Mouse (Mus musculus) kidney, embryonic 14.5 days (tissue): Measurements from ENCODE around the gene Pnmal1. TPM values are rescaled to one million over a fixed set of nuclear protein-coding genes. Genes with fewer than 3 reads are reported as not detected.

Experiments
- ATAC-seq: fragments of 200-750 bp; cut with Nextera tagmentation; 2 replicates; pipeline ENCODE4 v1.8.0; 2017; ENCODE audit warnings: moderate number of reproducible peaks, mild to moderate bottlenecking, moderate TSS enrichment, moderate library complexity; ENCODE audit not compliant: low FRiP score, low TSS enrichment
- H3K27ac ChIP-seq: fragments of 300-500 bp; sonication (generic); 2 replicates; pipeline ENCODE4 v1.5.1; 2014; ENCODE audit warnings: low read depth, mild to moderate bottlenecking, low read length, moderate library complexity, mixed read lengths
- H3K27me3 ChIP-seq: fragments of 300-500 bp; sonication (generic); 2 replicates; pipeline ENCODE4 v1.6.1; 2014; ENCODE audit warnings: mild to moderate bottlenecking, low read length; ENCODE audit not compliant: control insufficient read depth, insufficient read depth
- H3K36me3 ChIP-seq: fragments of 300-500 bp; sonication (generic); 2 replicates; pipeline ENCODE4 v1.6.1; 2014; ENCODE audit warnings: low read length, mixed read lengths; ENCODE audit not compliant: control insufficient read depth, insufficient read depth
- H3K4me1 ChIP-seq: fragments of 300-500 bp; sonication (generic); 2 replicates; pipeline ENCODE4 v1.6.1; 2014; ENCODE audit warnings: low read length, mixed read lengths; ENCODE audit not compliant: control insufficient read depth, insufficient read depth
- H3K4me2 ChIP-seq: fragments of 300-500 bp; sonication (generic); replicated peaks from 2 replicates; pipeline ENCODE4 v1.6.1; 2014; ENCODE audit warnings: low read depth, mild to moderate bottlenecking, low read length
- H3K4me3 ChIP-seq: fragments of 300-500 bp; sonication (generic); 2 replicates; pipeline ENCODE4 v1.5.1; 2014; ENCODE audit warnings: mild to moderate bottlenecking, low read length
- H3K9ac ChIP-seq: fragments of 300-500 bp; sonication (generic); 2 replicates; pipeline ENCODE4 v1.6.1; 2014; ENCODE audit warnings: low read depth, mild to moderate bottlenecking, low read length, moderate library complexity
- H3K9me3 ChIP-seq: fragments of 300-500 bp; sonication (generic); 2 replicates; pipeline ENCODE4 v1.6.1; 2016; ENCODE audit warnings: low read length; ENCODE audit not compliant: control insufficient read depth
- WGBS: fragments of 180-500 bp; shearing (Covaris S2); extraction: QIAGEN DNeasy Blood & Tissue Kit; methylation state at CpG from one replicate; pipeline ENCODE4 v1.1.7; 2014; 5-methylcytosine and 5-hydroxymethylcytosine counted together
- polyA plus RNA-seq: library from polyadenylated mRNA; unstranded; fragments of >200 nt; fragmentation: Nextera tagmentation; extraction: Ambion mirVana; gene quantifications from 2 replicates; pipeline ENCODE4 v1.2.1, GENCODE M21; 2014

The Pnmal1 gene
- polyA plus RNA-seq, 1 experiment from 2014 or later = 0.74 TPM

DNA sequence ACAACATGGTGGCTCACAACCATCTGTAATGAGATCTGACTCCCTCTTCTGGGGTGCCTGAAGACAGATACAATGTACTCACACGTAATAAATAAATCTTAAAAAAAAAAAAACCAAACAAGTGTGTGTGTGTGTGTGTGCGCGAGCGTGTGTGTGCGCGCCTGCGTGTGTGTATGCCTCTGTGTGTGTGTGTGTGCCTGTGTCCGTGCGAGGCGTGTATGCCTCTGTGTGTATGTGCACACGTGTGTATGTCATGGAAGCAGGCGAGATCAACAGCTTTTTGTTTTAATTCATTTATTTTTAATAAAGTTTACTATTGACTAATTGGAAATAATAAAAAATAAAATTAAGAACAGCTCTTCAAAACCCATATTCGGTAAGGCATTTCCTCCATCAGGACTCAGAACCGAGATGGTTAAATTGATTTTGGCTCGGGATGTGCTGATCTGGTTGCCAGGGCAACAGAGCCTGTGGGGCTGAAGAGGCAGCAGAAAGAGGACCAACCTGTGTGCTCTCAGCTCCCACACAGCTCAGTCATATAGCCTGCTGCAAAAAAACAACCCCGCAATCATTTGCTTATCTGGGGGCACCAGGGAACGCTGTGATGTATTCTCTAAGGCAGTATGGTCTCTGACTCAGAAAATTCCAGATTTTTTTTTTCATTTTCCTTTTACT, 21.2 kb upstream of the Pnmal1 start:
- H3K27ac ChIP-seq = no peak overlapping the region
- H3K9ac ChIP-seq = no peak overlapping the region
- H3K9me3 ChIP-seq = no peaks in the 10 kb centered on the region
- no peaks in the 10 kb centered on the region for H3K27me3 ChIP-seq
- H3K4me3 ChIP-seq = no peak overlapping the region
- no peaks in the 10 kb centered on the region for H3K36me3 ChIP-seq
- no peak overlapping the region for H3K4me2 ChIP-seq
- H3K4me1 ChIP-seq = no peaks in the 10 kb centered on the region
- ATAC-seq = no peak
- WGBS = 72% methylated on average over 17 of the region's 17 CpGs

DNA sequence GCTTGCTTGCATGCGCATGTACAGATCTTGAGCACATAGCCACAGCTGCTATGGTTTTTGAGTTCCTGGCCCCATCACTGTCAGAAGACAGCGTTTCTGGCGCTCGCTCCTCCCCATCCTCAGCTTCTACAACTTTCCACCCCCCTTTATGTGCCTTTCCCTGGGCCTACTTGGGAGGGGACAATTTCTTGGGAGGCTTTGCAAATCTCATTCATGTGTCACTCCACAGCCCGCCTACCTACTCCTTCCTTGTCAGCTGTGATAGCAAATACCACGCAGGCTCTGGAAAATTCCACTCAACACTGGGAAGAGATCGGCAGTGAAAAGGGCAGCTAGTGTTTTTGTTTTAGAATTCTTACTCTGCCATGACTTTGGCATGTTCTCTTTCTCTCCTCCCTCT, 19.2 kb upstream of the Pnmal1 start:
- Histone ChIP-seq H3K4me1 (peaks cover 8% of the 10 kb centered on the region; the same call in 1 of the 2 replicates), H3K4me3 (no peak overlapping the region), H3K9me3 (no peaks in the 10 kb centered on the region), H3K36me3 (no peaks in the 10 kb centered on the region), H3K9ac (no peak overlapping the region), H3K4me2 (no peak overlapping the region), H3K27me3 (peaks cover 6% of the 10 kb centered on the region; the same call in 1 of the 2 replicates), H3K27ac (peak overlapping the region; percentile 56; the same call in 1 of the 2 replicates)
- no peak for ATAC-seq
- 50% methylated on average over 7 of the region's 7 CpGs for WGBS

DNA sequence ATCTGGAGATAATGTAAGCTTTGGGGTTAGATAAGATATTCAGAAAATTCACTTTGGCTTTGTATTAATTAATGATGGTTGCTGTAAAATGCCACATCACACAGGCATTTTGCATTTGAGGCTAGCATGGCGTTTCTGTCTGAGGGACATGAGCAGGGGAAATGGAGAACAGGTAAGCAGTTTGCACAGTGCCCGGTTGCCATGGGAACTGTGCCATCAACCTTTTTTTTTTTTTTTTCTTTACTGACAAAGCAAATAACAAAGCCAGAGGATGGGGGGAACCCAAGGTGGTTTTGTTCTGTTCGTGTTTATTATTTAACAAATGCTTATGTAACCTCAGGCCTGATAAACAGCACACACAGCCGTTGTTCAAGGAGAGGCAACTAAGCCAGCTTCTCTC, 16.6 kb upstream of the Pnmal1 start:
- H3K4me3 ChIP-seq = no peak overlapping the region
- H3K27ac ChIP-seq = no peak overlapping the region
- no peak overlapping the region for H3K9ac ChIP-seq
- H3K36me3 ChIP-seq = no peaks in the 10 kb centered on the region
- no peak overlapping the region for H3K4me2 ChIP-seq
- H3K9me3 ChIP-seq = no peaks in the 10 kb centered on the region
- no peak for ATAC-seq
- 67% methylated on average over 4 of the region's 4 CpGs for WGBS
- peaks cover 29% of the 10 kb centered on the region for H3K27me3 ChIP-seq
- peaks cover 28% of the 10 kb centered on the region for H3K4me1 ChIP-seq

DNA sequence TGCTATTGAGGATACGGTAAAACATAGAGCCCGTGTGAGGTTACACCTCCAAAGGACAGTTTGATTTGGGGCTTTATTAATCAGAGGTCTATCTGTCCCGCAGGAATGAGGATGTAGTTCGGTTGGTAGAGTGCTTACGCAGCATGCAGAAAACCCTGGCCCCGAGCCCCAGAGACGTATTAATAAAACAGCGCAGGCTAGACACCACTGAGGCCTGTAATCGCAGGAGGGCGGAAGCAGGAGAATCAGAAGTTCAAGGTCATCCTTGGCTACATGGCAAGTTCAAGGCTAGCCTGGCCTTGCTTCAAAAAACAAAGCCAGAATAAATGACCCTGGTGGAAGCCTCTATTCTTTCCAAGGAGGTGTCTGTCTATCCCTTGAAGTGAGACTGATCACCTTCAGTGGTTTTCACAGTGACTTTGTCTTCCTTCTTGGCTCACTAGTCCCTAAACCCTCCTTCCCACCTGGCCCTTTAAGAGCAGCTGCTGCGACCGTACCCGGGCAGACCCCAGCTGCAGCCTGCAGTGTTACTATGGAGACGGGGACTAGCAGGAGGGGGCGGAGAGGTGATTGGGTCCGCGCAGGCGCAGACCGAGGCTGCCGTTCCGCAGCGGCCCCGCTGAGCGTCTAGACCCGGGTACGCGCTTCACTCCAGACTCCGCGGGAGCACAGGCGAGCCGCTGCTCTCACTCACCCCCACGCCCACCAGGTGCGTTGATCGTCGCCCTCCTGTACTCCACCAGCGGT, 15.2 kb upstream of the Pnmal1 start, which contains the start of gene Pnmal2:
Pnmal2 (plus strand) TSS at position 622 of the 747 bp plus-strand sequence.
- WGBS = 14% methylated on average over 36 of the region's 36 CpGs
- H3K9me3 ChIP-seq = no peaks in the 10 kb centered on the region
- peak; percentile 91 for ATAC-seq
- H3K9ac ChIP-seq = peak within 1 kb of the TSS; percentile 35
- no peak within 1 kb of the TSS for H3K27ac ChIP-seq
- H3K4me1 ChIP-seq = peaks cover 31% of the 10 kb centered on the region
- H3K4me3 ChIP-seq = peak within 1 kb of the TSS; percentile 45
- H3K36me3 ChIP-seq = no peaks in the 10 kb centered on the region
- H3K4me2 ChIP-seq = peak within 1 kb of the TSS; percentile 51
- peaks cover 43% of the 10 kb centered on the region for H3K27me3 ChIP-seq

DNA sequence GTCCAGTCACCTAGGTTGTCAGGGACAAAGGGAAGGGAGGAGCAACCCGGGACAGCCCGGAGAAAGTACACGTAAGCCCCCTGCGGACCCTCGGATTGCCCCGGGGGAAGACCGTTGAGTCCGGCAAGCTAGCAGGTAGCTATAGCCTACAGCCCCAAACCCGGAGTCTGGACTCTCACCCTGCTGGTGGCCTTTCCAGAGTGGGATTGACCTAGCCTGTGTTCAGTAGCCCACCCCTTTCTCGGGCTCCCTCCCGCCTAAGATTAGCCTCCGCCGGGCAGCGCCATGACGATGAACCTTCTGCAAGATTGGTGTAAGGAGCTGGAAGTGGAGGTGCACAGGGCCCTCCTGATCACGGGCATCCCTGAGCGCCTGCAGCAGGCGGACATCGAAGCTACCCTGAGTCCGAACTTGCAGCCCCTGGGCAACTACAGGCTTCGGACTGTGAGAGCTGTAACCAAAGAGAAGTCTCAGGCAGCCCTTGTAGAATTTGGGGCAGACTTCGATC, 14.6 kb upstream of the Pnmal1 start:
- H3K36me3 ChIP-seq = no peaks in the 10 kb centered on the region
- H3K27ac ChIP-seq = no peak overlapping the region
- H3K4me2 ChIP-seq = peak overlapping the region; percentile 51
- no peak for ATAC-seq
- peak overlapping the region; percentile 35 for H3K9ac ChIP-seq
- WGBS = under 1% methylated on average over 22 of the region's 22 CpGs
- H3K4me3 ChIP-seq = peak overlapping the region; percentile 45
- H3K27me3 ChIP-seq = peaks cover 49% of the 10 kb centered on the region
- no peaks in the 10 kb centered on the region for H3K9me3 ChIP-seq
- peaks cover 35% of the 10 kb centered on the region for H3K4me1 ChIP-seq

DNA sequence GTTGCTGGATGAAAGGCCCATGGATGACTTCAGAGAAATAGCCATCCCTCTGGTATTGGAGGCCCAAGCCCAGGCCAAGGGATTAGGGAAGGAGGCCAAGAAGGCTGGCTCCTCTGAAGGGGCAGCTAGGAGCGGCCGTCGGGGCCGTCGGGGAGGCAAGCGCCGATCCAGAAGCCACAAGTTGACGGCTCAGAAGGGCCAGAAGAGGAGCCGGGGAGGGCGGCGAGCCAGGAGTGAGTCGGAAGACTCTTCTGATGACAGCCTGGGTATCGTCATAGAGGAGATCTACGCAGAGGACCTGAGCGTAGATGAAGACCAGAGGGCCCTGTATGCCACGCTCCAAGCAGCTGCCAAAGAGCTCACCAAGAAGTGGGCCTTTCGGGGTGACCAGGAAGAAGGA, 14.1 kb upstream of the Pnmal1 start:
- 11% methylated on average over 17 of the region's 17 CpGs for WGBS
- no peak overlapping the region for H3K27ac ChIP-seq
- H3K9ac ChIP-seq = peak overlapping the region; percentile 35; the same call in 1 of the 2 replicates
- no peaks in the 10 kb centered on the region for H3K36me3 ChIP-seq
- peaks cover 50% of the 10 kb centered on the region for H3K27me3 ChIP-seq
- H3K4me3 ChIP-seq = peak overlapping the region; percentile 45
- peak overlapping the region; percentile 51 for H3K4me2 ChIP-seq
- ATAC-seq = no peak
- peaks cover 36% of the 10 kb centered on the region for H3K4me1 ChIP-seq
- no peaks in the 10 kb centered on the region for H3K9me3 ChIP-seq

DNA sequence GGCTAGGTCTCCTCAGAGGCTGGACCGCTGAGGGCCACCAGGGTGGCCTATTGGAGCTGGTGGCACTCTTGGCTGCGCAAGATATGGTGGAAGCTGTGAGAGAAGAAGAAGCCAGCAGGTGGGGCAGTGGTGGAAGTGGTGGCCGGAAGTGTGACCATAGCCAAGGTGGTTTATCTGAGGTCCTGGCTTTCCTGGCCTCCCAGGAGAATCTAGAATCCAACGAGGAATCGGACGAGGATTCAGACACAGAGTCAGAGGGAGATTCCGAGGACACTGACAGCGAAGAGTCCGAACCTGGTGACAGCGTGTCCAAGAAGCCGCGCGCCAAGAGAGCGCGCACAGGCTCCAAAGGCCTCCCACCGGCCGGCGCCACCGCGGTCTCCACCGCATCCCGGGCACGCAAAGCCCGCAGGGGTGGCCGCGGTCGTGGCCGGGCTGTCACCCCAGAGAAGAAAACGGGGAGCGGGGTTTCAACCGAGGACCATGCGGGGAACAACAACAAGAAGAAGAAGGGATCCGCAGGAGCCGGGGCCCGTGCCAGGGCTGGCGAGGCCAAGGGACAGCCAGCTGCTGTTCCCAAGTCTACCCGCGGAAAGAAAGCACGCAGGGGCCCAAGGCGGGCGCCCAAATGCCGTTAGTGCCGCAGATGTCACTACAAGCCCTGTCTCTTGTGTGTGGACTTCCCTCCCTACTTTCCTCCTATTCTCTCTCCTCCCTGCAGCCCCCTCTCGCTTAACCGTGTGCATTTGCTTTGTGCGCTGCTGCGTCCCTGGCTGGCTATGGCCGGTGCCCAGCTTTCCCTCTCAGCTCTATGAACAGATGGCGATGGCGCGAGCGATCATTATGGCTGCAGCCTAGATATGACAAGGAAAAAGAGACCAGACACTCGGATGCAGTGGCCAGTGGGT, 12.8 kb upstream of the Pnmal1 start:
- Histone ChIP-seq H3K36me3 (no peaks in the 10 kb centered on the region), H3K27ac (no peak overlapping the region), H3K4me1 (peaks cover 36% of the 10 kb centered on the region), H3K9ac (peak overlapping the region; percentile 52; the same call in 1 of the 2 replicates), H3K9me3 (no peaks in the 10 kb centered on the region), H3K4me3 (peak overlapping the region; percentile 33), H3K27me3 (peaks cover 50% of the 10 kb centered on the region), H3K4me2 (peak overlapping the region; percentile 48)
- 4% methylated on average over 49 of the region's 53 CpGs for WGBS
- no peak for ATAC-seq

DNA sequence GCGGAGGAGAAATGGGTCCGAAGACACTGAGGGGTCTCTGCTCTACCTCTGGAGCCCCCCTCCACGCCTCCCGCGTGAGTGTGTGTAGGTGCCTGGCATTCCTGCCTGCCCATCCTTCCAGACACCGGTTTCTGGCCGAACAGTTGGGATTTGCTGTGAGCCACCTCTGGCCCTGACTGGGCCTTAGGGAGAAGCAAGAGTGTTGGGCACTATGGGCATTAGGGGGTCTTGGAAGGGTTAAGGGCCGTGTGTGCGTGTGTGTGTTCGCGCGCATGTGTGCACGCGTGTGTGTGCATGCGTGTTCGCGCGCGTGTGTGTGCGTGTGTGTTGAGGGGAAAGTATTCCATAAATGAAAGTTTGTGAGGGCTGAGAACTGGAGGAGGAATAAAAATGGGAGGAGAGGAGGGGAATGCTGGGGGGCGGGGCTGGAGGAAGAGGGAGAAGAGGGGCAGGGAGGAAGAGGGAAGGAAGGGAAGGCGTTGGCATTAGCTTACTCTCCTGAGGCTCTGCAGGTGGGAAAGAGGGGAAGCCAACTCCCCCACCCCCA, 12.1 kb upstream of the Pnmal1 start:
- H3K9ac ChIP-seq = peak overlapping the region; percentile 52; the same call in 1 of the 2 replicates
- H3K4me3 ChIP-seq = peak overlapping the region; percentile 33
- no peak overlapping the region for H3K27ac ChIP-seq
- H3K9me3 ChIP-seq = no peaks in the 10 kb centered on the region
- ATAC-seq = no peak
- H3K27me3 ChIP-seq = peaks cover 50% of the 10 kb centered on the region
- peaks cover 36% of the 10 kb centered on the region for H3K4me1 ChIP-seq
- WGBS = 19% methylated on average over 21 of the region's 22 CpGs
- H3K36me3 ChIP-seq = no peaks in the 10 kb centered on the region
- peak overlapping the region; percentile 48 for H3K4me2 ChIP-seq
